Mouse (Mus musculus): ENCODE data around the gene Fgfr4.

DNA sequence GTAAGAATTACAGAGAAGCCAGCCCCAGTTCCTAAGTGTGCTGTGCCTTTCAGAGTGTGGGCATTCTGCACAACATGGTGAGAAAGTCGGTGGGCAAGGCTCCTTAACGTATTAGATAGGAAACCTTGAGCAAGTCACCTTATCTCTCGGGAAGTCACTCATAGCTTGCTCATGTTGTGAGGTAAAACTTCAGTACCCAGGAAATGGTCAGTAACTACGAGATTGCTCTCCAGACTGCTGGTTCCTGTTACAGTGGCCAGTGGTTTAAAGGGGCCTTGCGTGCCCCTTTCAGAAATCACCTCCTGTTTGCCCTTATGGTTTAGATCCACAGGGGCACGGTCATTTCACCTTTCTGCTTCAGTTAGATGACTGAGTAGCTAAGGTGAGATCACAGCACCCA is 38.1 kb upstream of the Fgfr4 start:
- TF ChIP-seq CTCF (IDR thresholded peaks at IDR 0.05; ENCODE audit: borderline replicate concordance, insufficient read depth, low read length) = no peak
- no peak for TF ChIP-seq POLR2A (IDR thresholded peaks at IDR 0.05; ENCODE audit: low read depth, low read length)

Data from embryonic fibroblast, embryonic 13.5 days (primary cell).